Mouse (Mus musculus): ENCODE measurements around the gene Pdf.

Pdf gene

DNA sequence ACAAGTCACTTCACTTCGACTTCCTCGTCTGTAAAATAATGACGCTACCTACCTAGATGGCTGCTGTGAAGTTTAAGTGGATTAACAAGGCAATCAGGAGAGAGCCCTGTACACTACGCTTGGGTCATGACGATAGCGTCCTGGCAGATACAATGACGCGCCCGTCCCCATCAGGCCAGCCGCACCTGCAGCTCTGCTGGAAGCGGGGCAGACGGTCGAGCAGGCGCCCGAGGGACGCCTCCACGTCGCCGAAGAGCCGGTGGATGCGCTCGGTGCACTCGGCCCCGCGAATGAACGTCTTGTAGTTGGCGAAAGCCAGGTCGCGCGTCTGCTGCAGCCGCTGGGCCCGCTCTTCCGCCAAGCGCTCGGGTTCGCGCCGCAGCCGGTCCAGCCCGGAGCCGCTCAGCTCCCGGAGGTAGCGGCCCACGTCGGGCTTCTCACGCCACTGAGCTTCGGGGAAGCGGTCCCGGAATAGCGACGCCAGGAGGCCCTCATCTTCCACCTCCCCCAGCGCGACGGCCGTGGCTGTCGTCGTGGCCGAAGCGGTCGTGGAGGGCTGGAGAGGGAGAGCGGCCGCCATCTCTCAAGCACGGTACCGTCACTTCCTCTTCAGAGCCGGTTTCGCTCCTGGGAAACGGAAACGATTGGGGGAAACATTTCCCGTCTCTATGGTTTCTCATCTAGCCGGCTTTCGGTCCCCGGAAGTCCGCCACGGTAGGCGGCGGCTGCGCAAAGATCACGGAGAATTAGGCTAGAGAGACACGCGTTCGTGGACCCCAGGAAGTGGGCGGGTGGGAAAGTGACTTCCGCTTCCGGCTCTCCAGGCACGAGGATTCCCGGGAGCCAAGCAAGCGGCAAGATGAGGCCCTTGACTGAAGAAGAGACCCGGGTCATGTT, 7.9 kb upstream of the Pdf start, which contains the start of the genes Cog8 and Nip7:
Gene Cog8 (minus strand): TSS at position 614 of the 897 bp plus-strand sequence.
Gene Nip7 (plus strand): TSS at position 802 of the 897 bp plus-strand sequence.
- peak; percentile 68; the same call in 1 of the 2 replicates for TF ChIP-seq GATA4 (IDR thresholded peaks at IDR 0.05; ENCODE audit: insufficient replicate concordance, low read length)

GRCm38 (mm10) chr8:107052046-107052445, 3.6 kb upstream of the Pdf start:
- TF ChIP-seq GATA4 (IDR thresholded peaks at IDR 0.05; ENCODE audit: insufficient replicate concordance, low read length): no peak

GRCm38 (mm10) chr8:107049480-107049879, 1.1 kb upstream of the Pdf start:
- no peak for TF ChIP-seq GATA4 (IDR thresholded peaks at IDR 0.05; ENCODE audit: insufficient replicate concordance, low read length)

- TF ChIP-seq GATA4 (IDR thresholded peaks at IDR 0.05; ENCODE audit: insufficient replicate concordance, low read length): no peak
These were observed 1.4 kb downstream of the Pdf start for GRCm38 (mm10) chr8:107046976-107047375.

DNA sequence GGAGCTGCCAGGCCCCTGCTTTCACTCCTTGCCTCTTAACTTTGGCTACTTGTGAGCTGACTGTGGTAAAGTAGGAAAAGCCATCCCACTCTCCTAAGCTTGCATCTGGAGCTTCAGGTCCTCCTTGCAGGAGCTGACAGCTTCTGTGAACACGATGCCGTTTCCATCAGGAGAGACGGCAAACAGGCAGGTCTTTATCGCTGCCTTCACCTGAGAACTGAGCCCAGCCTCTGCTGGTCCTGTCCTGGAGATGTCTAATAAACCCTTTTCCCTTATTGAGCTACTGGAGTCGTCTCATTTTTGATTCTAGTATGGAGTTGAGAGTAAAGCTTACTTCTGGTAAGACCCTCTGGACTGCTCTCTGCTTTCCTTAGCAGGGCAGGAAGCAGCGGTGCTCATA, 2.9 kb downstream of the Pdf start:
- TF ChIP-seq GATA4 (IDR thresholded peaks at IDR 0.05; ENCODE audit: insufficient replicate concordance, low read length): no peak

DNA sequence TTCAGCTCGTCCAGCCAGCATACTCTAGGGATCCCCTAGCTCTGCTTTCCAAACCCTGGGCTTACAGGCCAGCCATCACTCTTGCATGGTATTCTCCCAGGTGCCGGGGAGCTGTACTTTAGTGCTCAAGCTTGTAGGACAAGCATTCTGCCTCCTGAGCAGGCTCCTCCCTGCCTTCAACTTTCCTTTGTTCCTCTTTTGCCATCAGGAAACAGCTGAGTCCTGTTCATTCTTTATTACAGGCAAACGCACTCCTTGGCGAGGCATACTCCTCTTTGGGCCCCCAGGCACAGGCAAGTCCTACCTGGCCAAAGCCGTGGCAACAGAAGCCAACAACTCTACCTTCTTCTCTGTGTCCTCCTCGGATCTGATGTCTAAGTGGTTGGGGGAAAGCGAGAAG, 7.8 kb downstream of the Pdf start:
- TF ChIP-seq GATA4 (IDR thresholded peaks at IDR 0.05; ENCODE audit: insufficient replicate concordance, low read length): no peak

GRCm38 (mm10) chr8:107036626-107037025, 11.8 kb downstream of the Pdf start:
- TF ChIP-seq GATA4 (IDR thresholded peaks at IDR 0.05; ENCODE audit: insufficient replicate concordance, low read length): no peak

GRCm38 (mm10) chr8:107035641-107036040, 12.8 kb downstream of the Pdf start:
- TF ChIP-seq GATA4 (IDR thresholded peaks at IDR 0.05; ENCODE audit: insufficient replicate concordance, low read length): no peak

- TF ChIP-seq GATA4 (IDR thresholded peaks at IDR 0.05; ENCODE audit: insufficient replicate concordance, low read length): no peak
These were observed 16.8 kb downstream of the Pdf start for GRCm38 (mm10) chr8:107031577-107032090.

DNA sequence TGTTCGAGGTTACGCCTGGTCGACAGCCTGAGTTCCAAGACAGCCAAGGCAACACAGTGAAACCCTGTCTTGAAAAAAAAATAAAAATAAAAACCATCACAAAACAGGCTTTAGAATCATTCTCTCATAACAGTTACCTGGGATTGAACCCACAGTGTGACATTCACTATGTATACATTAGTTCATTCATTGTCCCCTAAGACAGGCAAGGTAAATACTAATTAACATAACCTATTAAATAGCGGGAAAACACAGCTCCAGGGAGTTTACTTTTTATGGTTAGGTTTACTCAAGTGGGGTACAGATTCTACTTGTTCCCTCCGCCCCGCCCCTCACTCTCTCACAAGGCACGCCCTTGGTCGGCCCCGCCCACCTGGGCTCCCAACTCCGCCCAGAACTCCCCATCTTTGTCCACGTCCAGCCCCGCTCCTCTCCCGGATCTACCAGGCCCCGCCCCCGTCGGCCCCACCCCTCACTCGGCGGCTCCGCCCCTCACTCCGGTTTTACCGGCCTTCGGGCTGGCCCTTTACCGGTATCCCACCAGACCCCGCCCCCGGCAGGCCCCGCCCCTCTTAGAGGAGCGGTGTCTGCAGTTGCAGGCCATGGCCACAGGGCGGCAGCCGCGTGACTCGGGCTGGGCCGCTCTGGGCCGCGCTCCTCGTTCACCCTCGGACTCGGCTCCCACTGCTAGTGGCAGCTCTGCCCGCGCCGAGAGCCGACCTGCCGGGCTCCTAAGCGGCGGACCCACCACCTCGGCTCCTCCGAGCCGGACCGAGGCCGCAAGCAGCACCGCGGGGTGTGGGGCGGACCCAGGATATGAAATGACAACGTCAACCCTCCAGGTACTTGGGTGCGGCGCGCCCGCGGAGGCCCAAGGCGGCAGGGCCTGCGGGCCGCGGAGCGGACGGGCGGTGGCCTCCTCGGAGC, 17.5 kb downstream of the Pdf start, which contains the start of gene Vps4a:
Gene Vps4a (plus strand): TSS at position 573 of the 927 bp plus-strand sequence.
- TF ChIP-seq GATA4 (IDR thresholded peaks at IDR 0.05; ENCODE audit: insufficient replicate concordance, low read length): no peak

- no peak for TF ChIP-seq GATA4 (IDR thresholded peaks at IDR 0.05; ENCODE audit: insufficient replicate concordance, low read length)
These were observed 18.4 kb downstream of the Pdf start for GRCm38 (mm10) chr8:107030058-107030457.

DNA sequence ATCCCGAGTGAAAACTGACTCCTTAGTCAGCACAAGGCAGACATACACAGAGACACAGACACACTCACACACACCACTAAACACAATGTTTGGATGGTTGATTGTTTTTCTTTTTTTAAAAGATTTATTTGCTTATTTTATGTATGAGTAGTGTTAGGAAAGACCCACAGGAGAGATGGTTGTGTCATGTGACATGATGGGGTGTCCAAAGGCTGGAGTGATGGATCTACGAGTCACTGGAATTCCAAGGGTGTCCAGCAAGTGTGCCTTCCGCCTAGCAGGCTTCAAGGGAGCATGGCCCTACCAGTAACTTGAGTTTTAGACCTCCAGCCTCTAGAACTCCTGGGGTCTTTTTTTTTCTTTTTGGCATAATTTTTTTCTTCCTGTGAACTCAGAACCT, 19.1 kb downstream of the Pdf start:
- TF ChIP-seq GATA4 (IDR thresholded peaks at IDR 0.05; ENCODE audit: insufficient replicate concordance, low read length): no peak

GRCm38 (mm10) chr8:107023479-107023878, 24.9 kb downstream of the Pdf start:
- no peak for TF ChIP-seq GATA4 (IDR thresholded peaks at IDR 0.05; ENCODE audit: insufficient replicate concordance, low read length)

- no peak for TF ChIP-seq GATA4 (IDR thresholded peaks at IDR 0.05; ENCODE audit: insufficient replicate concordance, low read length)
These were observed 33.5 kb downstream of the Pdf start for GRCm38 (mm10) chr8:107014915-107015314.

GRCm38 (mm10) chr8:107012666-107013065, 35.7 kb downstream of the Pdf start:
- no peak for TF ChIP-seq GATA4 (IDR thresholded peaks at IDR 0.05; ENCODE audit: insufficient replicate concordance, low read length)
